Mouse (Mus musculus): ENCODE measurements around the gene Oasl1. TPM values are rescaled to one million over a fixed set of nuclear protein-coding genes. Genes with fewer than 3 reads are reported as not detected.
A peak's percentile ranks its signal among the peaks of the same experiment; 100 is the strongest.
"Not testable (repeated sequence)": the region's sequence is repeated elsewhere in the genome, so short reads cannot be mapped to it uniquely, and the experiment has no call there.

Gene Oasl1
- total RNA-seq, 2 experiments from 2014 or later = 1.8 to 5.2 TPM

DNA sequence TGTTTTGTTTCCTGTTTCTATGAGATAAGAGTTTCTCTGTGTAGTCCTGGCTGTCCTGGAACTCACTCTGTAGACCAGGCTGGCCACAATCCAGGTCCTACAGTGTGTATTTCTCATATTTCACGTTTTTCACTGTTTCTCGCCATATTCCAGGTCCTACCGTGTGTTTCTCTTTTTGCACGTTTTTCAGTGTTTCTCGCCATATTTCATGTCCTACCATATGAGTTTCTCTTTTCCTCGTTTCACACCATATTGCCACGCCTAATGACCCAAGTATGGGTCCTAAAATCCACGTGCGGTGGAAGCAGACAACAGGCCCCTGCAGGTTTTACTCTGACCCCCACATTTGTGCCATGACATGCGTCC, 691 bp upstream of the Oasl1 start:
- ATAC-seq (replicated peaks; ENCODE audit: poor library complexity, severe bottlenecking) = peak; percentile 25

DNA sequence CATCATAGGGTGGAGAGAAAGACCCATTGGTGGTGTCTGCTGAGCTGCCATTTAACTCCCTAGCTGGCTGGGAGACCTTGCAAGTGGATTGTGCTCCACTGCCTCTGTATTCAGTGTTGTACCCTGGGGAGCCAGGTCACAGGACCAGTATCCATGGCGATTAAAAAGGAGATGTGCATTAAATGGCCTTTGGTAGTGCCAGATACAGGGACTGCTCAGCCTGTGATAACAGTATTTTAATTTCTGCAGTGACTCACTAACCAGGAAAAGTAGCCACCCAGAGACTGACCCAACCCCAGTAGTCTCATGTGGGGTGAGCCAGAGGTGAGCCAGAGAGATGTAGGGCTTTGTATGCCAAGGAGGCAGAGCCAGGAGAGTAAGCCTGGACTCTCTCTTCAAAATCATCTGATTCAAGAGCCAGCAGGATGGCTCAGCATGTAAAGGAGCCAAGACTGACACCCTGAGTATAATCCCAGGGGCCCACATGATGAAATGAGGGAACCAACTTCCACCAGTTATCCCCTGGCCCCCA, 3.2 kb downstream of the Oasl1 start:
- no peak for ATAC-seq (replicated peaks; ENCODE audit: poor library complexity, severe bottlenecking)

DNA sequence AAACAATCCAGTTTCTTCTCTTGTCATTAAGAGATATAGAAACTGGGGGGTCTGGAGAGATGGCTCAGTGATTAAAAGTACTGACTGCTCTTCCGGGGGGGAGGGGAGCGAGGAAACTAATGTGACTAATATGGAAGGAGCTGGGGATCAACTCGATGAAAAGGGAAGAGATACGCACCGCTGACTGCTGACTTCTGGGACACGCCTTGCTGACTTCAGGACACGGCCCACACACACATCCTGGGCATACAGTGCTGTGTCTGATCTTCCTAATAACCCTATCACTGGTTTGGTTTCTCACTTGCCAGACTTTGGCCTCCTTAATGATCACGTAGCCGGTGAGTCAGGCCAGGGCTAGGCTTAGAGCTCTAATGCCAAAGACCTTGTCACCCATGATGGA, 3.7 kb downstream of the Oasl1 start:
- ATAC-seq (replicated peaks; ENCODE audit: poor library complexity, severe bottlenecking) = no peak

DNA sequence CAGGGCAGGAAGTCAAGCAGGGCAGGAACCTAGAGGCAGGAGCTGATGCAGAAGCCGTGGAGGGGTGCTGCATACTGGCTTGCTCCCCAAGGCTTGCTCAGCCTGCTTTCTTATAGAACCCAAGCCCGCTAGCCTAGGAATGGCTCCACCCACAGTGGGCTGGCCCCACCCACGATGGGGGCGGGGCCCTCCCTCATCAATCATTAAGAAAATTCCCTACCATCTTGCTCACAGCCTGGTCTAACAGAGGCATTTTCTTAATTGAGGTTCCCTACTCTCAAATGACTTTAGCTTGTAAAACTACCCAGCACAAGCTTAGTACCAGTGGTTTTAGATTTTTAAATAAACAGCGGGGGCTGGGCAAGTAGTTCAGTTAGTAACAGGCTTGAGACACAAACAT, 8.6 kb downstream of the Oasl1 start:
- ATAC-seq (replicated peaks; ENCODE audit: poor library complexity, severe bottlenecking) = no peak

DNA sequence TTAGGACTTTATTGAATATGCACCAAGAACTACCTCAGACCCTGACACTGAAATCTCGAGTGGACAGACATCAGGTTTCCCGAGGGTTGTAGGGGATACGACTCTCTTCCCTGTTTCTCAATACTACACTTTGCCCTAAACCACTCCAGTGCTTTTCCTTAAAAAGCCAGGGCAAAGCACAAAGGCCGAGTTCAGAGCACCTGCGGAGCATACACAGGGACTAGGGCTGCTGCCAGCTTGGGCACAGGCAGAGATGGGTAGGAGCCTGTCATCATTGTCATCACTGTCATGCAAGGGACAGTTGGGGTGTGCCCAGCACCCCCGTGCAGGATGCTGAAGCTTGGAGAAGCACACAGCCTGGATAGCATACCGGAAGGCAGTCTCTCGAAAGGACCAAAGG, 10.2 kb downstream of the Oasl1 start:
- no peak for ATAC-seq (replicated peaks; ENCODE audit: poor library complexity, severe bottlenecking)

DNA sequence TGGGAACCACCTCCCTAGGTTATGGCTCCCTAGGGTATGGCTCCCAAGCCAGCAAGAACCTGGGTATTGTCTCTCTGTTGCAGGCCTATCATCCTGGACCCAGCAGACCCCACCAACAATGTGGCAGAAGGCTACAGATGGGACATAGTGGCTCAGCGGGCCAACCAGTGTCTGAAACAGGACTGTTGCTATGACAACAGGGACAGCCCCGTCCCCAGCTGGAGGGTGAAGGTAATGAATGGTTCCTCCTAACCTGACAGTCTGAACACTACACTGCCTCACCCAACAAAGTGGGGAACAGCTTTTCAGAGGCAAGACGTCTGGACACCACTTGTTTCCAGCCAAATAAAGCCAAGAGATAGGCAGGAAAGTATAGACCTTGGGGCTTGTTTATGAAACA, 12.8 kb downstream of the Oasl1 start:
- no peak for ATAC-seq (replicated peaks; ENCODE audit: poor library complexity, severe bottlenecking)

DNA sequence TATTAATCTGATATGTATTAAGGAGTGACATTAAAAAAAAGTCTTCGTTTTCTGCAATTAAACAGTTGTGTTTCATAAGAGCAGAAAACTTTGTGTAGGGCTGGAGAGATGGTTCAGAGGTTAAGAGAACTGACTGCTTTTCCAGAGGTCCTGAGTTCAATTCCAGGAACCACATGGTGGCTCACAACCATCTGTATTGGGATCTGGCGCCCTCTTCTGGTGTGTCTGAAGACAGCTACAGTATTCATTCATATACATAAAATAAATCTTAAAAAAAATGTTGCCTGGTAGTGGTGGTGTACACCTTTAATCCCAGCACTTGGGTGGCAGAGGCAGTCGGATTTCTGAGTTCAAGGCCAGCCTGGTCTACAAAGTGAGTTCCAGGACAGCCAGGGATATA, 18.1 kb downstream of the Oasl1 start:
- ATAC-seq (replicated peaks; ENCODE audit: poor library complexity, severe bottlenecking) = not testable (repeated sequence)

DNA sequence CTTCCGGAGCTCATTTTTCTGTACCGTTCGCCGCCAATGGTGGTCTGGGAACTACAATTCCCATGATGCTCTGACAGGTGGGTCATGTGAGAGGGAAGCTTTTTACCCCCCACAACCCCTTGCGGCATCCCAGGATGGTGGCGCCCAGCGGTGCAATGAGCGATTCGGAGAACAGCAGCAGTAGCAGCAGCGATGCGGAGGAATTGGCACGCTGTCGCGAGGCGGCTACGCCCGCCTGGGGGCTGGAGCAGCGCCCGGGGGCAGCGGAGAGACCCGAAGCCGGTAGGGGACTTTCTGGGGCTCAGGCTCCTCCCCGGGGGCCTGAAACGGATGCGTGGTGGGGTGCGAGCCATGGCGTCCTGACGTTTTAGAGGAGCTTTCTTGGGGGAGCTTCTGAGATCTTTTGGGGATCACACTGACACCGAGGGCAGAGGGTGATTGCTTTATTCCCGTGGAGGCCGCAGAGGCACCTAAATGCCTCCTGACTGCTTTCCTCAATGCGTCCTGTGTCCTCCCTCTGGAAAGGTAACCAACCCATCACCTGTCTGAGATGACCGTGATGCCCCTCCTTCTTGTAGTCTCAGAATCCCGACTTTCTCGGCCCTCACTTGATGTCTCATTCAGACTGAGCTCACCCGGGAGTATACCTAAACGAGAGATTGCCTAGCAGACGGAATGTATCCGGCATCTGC, 19.2 kb downstream of the Oasl1 start, which contains the start of gene 2210016L21Rik:
Gene 2210016L21Rik (plus strand): TSS at position 85 of the 692 bp plus-strand sequence.
- peak; percentile 99 for ATAC-seq (replicated peaks; ENCODE audit: poor library complexity, severe bottlenecking)

DNA sequence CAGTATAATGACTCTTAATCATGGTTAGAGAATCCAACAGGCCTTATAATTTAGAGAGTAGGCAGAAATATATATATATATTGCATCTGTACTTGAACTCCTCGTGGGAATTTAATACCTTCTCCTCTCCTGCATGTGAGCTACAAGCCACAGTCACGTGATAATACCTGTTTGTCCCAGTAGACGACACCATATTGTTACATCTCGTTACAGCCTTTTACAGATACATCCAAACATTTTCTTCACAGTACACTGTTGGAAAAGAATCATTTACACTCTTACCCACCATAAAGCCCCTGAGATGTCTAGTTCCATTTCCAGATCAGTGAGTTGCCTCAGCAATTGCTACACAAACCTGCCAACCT, 19.7 kb downstream of the Oasl1 start:
- ATAC-seq (replicated peaks; ENCODE audit: poor library complexity, severe bottlenecking) = no peak

DNA sequence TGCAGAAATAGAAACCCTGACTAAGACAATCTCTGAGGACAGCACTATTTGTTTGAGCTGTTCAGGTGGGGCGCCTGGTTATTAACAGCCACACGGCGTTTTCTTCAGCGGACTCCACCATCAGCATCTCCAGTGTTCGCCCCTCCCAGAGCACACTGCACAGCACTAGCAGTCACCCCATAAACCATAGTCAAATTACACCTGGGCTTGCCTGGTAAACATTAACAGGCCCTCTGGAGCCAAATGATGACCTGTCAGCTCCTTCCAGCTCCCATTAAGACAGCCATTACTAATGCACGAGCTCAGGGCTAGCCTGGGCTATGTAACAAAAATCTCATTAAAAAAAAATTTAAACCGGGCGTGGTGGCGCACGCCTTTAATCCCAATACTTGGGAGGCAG, 22.0 kb downstream of the Oasl1 start:
- ATAC-seq (replicated peaks; ENCODE audit: poor library complexity, severe bottlenecking) = no peak

DNA sequence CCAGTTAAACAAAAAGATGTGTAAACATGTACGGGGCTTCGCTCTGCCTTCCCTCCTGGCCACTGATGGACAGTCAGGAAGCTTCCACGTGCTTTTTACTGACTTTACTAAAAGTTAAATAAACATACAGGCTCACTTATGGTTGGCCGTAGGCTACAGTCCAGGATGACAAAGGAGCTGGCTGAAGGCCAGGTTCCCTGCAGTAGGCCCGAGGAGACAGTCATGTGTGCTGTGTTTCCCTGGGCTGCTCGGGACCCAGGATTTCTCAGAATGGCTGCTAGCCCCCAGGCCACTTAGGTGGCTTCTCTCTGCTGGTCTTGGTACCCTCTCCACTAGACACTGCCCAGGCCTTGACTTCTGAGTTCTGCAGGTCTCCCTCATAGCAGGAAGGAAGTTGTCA, 25.9 kb downstream of the Oasl1 start:
- ATAC-seq (replicated peaks; ENCODE audit: poor library complexity, severe bottlenecking) = no peak

DNA sequence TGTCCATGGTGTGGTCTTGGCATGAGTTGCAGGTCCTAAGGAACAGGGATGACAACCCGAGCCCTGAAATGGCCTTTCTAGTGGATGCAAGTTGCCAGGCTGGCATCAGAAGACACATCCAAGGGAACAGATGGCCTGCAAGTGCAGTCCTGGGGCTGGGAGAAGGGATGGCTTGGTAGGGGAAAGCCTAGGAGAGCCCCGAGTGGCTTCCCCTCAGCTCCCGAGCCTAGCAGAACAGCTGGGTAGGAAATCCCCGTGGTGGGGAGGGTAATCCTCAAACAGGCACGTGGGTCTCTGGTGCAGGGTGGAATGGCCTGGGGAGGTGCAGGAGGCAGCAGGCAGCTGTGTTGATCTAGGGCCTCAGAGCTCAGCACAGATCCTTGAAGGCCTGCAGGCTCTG, 26.3 kb downstream of the Oasl1 start:
- ATAC-seq (replicated peaks; ENCODE audit: poor library complexity, severe bottlenecking) = no peak

DNA sequence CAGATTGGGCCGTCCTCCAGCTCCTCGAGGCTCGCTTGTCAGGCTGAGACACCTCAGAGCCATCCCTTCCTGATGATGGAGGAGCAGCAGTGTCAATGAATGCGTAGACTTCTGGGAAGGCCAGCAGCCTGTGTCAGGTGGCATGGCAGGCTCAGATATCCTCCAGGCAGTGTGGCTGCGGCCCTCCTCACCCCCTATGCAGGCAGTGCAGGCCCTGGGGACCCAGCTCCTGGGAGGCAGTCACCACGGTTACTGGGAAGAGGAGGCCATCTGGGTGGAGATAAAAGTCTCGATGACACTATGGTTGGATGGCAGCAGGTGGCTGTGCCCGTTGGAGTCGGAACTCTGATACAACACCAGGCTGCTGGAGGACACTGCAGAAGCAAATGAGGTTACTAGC, 26.8 kb downstream of the Oasl1 start:
- ATAC-seq (replicated peaks; ENCODE audit: poor library complexity, severe bottlenecking) = no peak

DNA sequence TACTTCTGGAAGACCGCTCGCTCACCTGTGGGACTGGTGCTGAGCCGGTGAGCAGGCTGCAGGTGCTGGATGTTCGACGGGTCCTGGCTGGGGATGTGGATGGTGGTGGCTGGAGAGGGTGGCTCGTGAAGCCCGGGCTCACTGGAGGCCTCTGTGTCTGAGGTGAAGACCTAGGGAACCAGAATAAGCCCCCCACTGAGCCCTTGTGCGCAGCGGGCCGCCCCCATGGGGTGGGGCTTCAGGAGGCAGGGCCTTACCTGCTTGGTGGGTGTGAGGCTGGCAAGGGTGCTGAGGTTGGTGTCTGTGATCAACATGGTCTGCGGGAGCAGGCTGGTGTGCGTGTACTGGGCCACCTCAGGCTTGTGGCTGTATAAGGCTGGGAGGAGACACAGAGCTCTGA, 27.6 kb downstream of the Oasl1 start:
- no peak for ATAC-seq (replicated peaks; ENCODE audit: poor library complexity, severe bottlenecking)

DNA sequence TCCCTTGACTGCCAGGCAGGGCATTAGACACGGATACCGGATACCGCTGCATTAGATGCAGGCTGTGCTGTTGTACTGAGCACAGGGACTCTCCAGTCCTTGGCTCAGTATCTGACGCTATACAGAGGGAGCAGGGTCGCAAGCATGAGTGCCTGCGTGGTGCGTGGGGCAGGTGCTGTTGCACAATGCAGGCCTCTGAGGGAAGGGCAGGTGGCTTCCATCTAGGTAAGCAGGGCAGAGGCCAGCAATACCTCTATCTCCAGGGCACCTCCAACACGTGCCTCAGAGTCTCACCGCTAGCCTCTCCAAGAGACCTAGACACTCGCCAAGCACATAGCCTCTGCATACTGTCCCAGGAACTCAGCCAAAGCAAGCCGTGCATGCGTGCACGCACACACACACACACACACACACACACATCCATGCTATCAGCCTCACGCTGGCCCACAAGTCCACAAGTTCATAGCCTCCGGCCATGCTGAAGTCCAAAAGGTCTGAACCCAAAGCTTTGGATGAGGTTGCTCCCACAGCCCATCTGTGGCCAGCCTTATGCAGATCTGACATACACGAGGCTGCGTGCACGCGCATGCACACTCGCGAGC, 28.3 kb downstream of the Oasl1 start:
- ATAC-seq (replicated peaks; ENCODE audit: poor library complexity, severe bottlenecking) = no peak

DNA sequence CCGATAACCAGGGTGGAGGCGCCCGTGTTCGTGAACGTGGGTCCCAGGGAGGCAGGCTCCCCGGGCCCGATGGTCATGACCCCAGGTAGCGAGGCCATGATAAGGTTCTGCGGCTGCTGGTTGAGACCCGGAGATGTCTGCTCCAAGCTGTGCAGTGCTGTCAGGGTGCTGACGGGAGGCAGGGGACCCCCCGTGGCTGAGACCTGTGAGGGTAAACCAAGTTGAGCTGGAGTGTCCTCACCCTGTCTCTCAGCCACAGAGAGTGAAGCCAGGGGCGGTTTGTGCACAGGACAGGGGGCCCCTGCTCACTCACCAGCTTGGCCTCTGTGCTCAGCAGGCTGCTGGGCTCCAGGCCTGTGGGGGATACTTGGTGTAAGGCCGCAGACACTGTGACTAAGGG, 30.3 kb downstream of the Oasl1 start:
- ATAC-seq (replicated peaks; ENCODE audit: poor library complexity, severe bottlenecking) = no peak

DNA sequence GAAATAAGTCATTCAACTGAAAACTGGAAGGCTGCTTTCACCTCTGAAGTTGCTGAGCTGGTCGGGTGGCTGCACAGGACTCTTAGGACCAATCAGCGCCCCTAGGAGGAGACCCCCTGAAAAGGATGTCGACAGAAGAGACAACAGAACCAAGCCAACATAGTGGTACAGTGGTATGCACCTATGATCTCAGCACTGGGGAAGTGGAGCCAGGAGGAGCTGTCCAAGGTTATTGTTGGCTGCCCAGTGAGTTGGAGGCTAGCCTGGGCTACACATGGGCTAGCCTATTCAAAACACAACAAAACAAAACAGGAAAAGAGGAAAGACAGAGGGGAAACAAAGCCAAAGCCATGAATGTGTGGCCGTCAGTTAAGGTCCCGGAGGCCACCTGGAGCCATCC, 35.0 kb downstream of the Oasl1 start:
- no peak for ATAC-seq (replicated peaks; ENCODE audit: poor library complexity, severe bottlenecking)

DNA sequence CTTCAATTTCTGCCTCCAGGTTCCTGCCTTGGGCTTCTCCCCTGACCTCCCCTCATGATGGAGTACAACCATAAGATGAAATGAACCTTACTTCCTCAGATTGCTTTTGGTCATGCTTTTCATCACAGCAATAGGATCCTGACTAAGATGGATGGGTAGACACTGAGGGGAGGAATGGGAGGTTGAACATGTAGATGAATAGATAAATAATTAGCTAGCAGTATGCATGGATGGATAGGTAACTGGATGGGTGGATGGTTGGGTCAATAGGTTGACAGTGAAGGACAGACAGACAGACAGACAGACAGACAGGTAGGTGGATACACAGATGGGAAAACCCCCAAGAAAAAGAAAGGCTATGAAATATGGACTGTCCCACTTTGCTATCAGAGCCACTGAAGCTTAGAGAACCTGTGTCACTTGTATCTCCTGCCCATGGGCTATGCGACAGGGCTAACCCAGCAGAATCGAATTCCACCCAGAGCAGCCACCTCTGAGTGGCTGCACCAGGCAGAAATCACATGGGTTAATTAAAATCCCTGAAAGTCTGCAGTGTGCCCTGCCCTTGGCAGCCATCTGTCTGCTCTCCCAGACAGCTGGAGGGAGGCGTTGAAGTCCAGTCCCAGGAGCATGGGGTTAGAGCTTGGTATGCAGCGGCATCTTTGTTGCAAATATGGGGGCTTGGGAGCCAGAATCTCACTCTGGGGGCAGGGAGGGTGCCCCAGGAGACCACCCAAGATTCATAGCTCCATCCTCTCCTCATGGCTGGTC, 38.7 kb downstream of the Oasl1 start:
- no peak for ATAC-seq (replicated peaks; ENCODE audit: poor library complexity, severe bottlenecking)

DNA sequence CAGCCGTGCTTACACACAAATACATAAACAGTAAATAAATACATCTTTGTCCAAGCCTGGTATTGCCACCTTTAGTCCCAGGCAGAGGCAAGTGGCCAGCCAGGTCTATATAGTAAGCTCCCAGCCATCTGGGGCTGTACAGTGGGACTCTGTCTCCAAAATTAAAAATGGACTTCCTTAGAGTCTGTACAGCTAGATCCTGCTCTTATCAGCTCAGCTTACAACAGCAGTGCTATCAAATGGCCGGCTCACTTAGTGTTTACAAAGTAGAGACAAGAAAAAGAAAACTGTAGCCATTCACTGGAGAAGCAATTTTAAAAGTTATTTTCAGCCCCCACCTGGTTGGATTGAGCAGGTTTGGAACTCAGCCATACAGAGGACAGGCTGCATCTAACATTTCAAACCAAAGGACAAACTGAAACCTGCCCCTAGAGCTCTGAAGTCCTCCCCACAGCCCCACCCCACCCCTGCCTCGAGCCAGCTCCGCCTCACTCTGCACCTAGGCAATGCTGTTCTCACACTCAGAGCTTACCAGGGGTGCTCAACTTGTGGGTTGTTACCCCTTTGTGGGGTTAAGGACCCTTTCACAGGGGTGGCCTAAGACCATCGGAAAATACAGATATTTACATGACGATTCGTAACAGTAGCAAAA, 41.4 kb downstream of the Oasl1 start:
- no peak for ATAC-seq (replicated peaks; ENCODE audit: poor library complexity, severe bottlenecking)

DNA sequence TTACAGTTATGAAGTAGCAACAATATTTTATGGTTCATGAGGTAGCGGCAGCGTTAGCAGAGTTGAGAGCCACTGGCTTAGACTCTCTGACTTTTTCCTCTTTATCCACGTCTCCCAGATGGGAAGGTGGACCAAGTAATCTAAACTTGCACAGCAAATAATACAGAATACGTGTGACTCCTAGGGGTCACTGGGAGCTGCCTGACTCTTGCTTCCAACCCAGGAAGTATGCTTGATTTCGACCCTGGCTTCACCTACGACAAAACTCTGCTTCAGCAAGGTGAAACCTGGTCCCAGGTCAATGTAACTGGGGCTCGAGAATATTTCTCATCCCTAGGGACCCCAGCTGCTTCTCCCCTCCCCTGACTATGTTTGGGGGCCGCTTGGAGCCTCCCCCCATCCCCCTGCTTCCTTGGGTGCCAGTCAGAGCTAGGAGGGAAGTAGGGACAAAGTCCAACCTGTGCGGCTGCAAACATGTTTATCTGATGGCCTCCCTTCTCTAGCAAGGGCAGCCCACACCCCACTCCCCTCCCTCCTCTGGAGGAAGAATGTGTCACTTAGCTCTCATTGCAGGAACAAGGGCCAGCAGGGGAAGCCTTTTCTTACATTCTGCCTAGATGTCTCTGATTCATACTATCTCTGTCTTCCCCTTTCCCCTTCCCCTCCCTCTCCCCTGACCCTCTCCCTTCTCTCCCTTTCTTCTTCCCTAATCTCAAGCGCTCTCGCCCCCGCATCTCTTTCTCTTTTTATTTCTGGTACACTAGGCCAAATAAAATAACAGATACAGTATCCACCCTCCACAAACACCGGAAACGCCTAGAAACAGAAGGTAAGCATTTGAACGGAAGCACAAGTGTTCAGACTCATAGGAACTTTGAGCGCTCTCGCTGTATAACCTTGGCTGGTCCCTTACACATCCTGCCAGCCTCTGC, 42.2 kb downstream of the Oasl1 start:
- no peak for ATAC-seq (replicated peaks; ENCODE audit: poor library complexity, severe bottlenecking)

All from granulocyte monocyte progenitor cell, adult 5-6 weeks (primary cell).